In the genomic region with DNA sequence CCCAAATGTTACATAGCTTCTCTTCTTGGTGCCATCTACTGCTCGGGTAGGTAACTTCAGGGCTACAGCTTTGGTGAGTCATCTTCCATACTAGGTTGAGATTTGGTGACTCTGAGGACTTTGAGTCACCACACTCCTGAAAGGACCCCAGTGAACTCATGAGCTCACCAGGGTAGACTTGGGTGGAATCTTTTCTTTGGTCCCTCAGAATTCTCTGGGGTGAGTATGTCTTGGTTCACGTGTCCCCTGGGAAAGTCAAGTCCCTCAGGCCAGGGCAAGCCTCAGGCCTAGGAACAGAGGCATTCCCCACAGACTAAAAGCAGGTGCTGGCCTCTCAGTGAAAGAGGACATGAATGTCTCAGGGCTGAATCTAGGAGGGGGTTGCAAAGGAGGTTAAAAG, we compare ENCODE assay signal across 14 mouse cellular contexts. TPM values are rescaled to one million over a fixed set of nuclear protein-coding genes. Genes with fewer than 3 reads are reported as not detected.
DNase-seq lines count a peak whose midpoint lies in the region; ATAC-seq and TF ChIP-seq lines count a peak whose summit lies in the region.
"Had no signal": no experiment of that assay in that cellular context is flagged by ENCODE, and none has a peak within 500 bp of the region (broad histone marks: within the 10 kb centered on the region; RNA-seq: fewer than 3 reads in every experiment).

No protein-coding gene starts in this region.

- no peak for DNase-seq in heart, adult 11 months
- DNase-seq in midbrain, embryonic 10.5 days (ENCODE audit: low spot score): no peak
- DNase-seq in Patski (ENCODE audit: low read depth, low spot score): no peak
- no peak for DNase-seq in liver, embryonic 11.5 days (ENCODE audit: low spot score)
- DNase-seq: adrenal gland, postnatal 10 days; cerebellum, adult 9-11 months; heart, postnatal 14 days; right cerebral cortex, postnatal 25 days had no signal

- no peak overlapping the region for H3K4me3 ChIP-seq in heart, embryonic 12.5 days
- H3K4me3 ChIP-seq in midbrain, embryonic 10.5 days: no peak overlapping the region
- H3K4me3 ChIP-seq in midbrain, embryonic 16.5 days (ENCODE audit: low read depth, low read length): no peak overlapping the region
- H3K4me3 ChIP-seq in liver, embryonic 11.5 days (ENCODE audit: low read depth, low read length): no peak overlapping the region
- no peak overlapping the region for H3K4me3 ChIP-seq in neural tube, embryonic 15.5 days (replicated peaks)
- H3K4me3 ChIP-seq: liver, embryonic 12.5 days; lung, embryonic 15.5 days; neural tube, embryonic 12.5 days had no signal

- peaks cover 41% of the 10 kb centered on the region for H3K4me1 ChIP-seq in heart, embryonic 12.5 days (replicated peaks)
- H3K4me1 ChIP-seq in midbrain, embryonic 10.5 days: peaks cover 24% of the 10 kb centered on the region
- peaks cover 15% of the 10 kb centered on the region for H3K4me1 ChIP-seq in midbrain, embryonic 16.5 days (ENCODE audit: control insufficient read depth, insufficient read depth, low read length)
- H3K4me1 ChIP-seq in liver, embryonic 11.5 days (replicated peaks; ENCODE audit: control insufficient read depth, insufficient read depth, low read length): peaks cover 15% of the 10 kb centered on the region
- H3K4me1 ChIP-seq in neural tube, embryonic 15.5 days: peaks cover 18% of the 10 kb centered on the region

- TF ChIP-seq CTCF in Patski (IDR thresholded peaks at IDR 0.05): no peak

- H3K27ac ChIP-seq in heart, embryonic 12.5 days (ENCODE audit: poor library complexity, severe bottlenecking): peak overlapping the region; percentile 73; the same call in 1 of the 2 replicates
- H3K27ac ChIP-seq in midbrain, embryonic 10.5 days (replicated peaks): peak overlapping the region; percentile 72
- no peak overlapping the region for H3K27ac ChIP-seq in midbrain, embryonic 16.5 days (ENCODE audit: low read length)
- H3K27ac ChIP-seq in liver, embryonic 11.5 days (ENCODE audit: low read depth, low read length): no peak overlapping the region
- no peak overlapping the region for H3K27ac ChIP-seq in neural tube, embryonic 15.5 days (replicated peaks)
- H3K27ac ChIP-seq: liver, embryonic 12.5 days; lung, embryonic 15.5 days; neural tube, embryonic 12.5 days had no signal

- no peak for ATAC-seq in heart, embryonic 12.5 days (ENCODE audit: insufficient number of reproducible peaks, low FRiP score)
- no peak for ATAC-seq in midbrain, embryonic 16.5 days
- ATAC-seq in Patski: peak; percentile 40
- no peak for ATAC-seq in liver, embryonic 11.5 days (replicated peaks; ENCODE audit: low FRiP score)
- ATAC-seq in neural tube, embryonic 15.5 days (ENCODE audit: low FRiP score): no peak

- no peak overlapping the region for H3K4me2 ChIP-seq in heart, embryonic 12.5 days
- H3K4me2 ChIP-seq in midbrain, embryonic 16.5 days (ENCODE audit: low read length): no peak overlapping the region
- H3K4me2 ChIP-seq in liver, embryonic 11.5 days: no peak overlapping the region
- no peak overlapping the region for H3K4me2 ChIP-seq in neural tube, embryonic 15.5 days

- H3K36me3 ChIP-seq in heart, embryonic 12.5 days: no peaks in the 10 kb centered on the region
- no peaks in the 10 kb centered on the region for H3K36me3 ChIP-seq in midbrain, embryonic 10.5 days
- no peaks in the 10 kb centered on the region for H3K36me3 ChIP-seq in midbrain, embryonic 16.5 days (ENCODE audit: control insufficient read depth, insufficient read depth, low read length)
- no peaks in the 10 kb centered on the region for H3K36me3 ChIP-seq in liver, embryonic 11.5 days (ENCODE audit: control insufficient read depth, insufficient read depth, low read length)
- H3K36me3 ChIP-seq in neural tube, embryonic 15.5 days: no peaks in the 10 kb centered on the region
- H3K36me3 ChIP-seq: liver, embryonic 12.5 days; lung, embryonic 15.5 days; neural tube, embryonic 12.5 days had no signal

- WGBS in heart, embryonic 12.5 days: 46% methylated on average over 2 of the region's 2 CpGs
- 73% methylated on average over 2 of the region's 2 CpGs for WGBS in midbrain, embryonic 10.5 days
- WGBS in midbrain, embryonic 16.5 days: 49% methylated on average over 2 of the region's 2 CpGs
- 63% methylated on average over 2 of the region's 2 CpGs for WGBS in liver, embryonic 11.5 days
- 46% methylated on average over 2 of the region's 2 CpGs for WGBS in neural tube, embryonic 15.5 days

- H3K9ac ChIP-seq in heart, embryonic 12.5 days: peak overlapping the region; percentile 40; the same call in 1 of the 2 replicates
- no peak overlapping the region for H3K9ac ChIP-seq in midbrain, embryonic 16.5 days (ENCODE audit: low read depth, low read length)
- H3K9ac ChIP-seq in liver, embryonic 11.5 days (ENCODE audit: low read depth, low read length): no peak overlapping the region
- H3K9ac ChIP-seq in neural tube, embryonic 15.5 days (replicated peaks): no peak overlapping the region
- H3K9ac ChIP-seq: liver, embryonic 12.5 days; lung, embryonic 15.5 days; neural tube, embryonic 12.5 days had no signal

- POLR2A ChIA-PET in Patski (lab: Charles Lee): no interaction called here

- H3K9me3 ChIP-seq in heart, embryonic 12.5 days (replicated peaks): no peaks in the 10 kb centered on the region
- H3K9me3 ChIP-seq in midbrain, embryonic 10.5 days (replicated peaks): no peaks in the 10 kb centered on the region
- no peaks in the 10 kb centered on the region for H3K9me3 ChIP-seq in midbrain, embryonic 16.5 days (replicated peaks; ENCODE audit: control insufficient read depth, low read length, poor library complexity, severe bottlenecking)
- H3K9me3 ChIP-seq in liver, embryonic 11.5 days (ENCODE audit: control insufficient read depth, low read length): no peaks in the 10 kb centered on the region
- no peaks in the 10 kb centered on the region for H3K9me3 ChIP-seq in neural tube, embryonic 15.5 days (replicated peaks)
- H3K9me3 ChIP-seq: liver, embryonic 12.5 days; lung, embryonic 15.5 days; neural tube, embryonic 12.5 days had no signal

- H3K27me3 ChIP-seq in heart, embryonic 12.5 days (replicated peaks): no peaks in the 10 kb centered on the region
- H3K27me3 ChIP-seq in midbrain, embryonic 10.5 days (ENCODE audit: low read depth, poor library complexity, severe bottlenecking): no peaks in the 10 kb centered on the region
- no peaks in the 10 kb centered on the region for H3K27me3 ChIP-seq in midbrain, embryonic 16.5 days (ENCODE audit: control insufficient read depth, insufficient read depth, low read depth, low read length)
- no peaks in the 10 kb centered on the region for H3K27me3 ChIP-seq in Patski
- no peaks in the 10 kb centered on the region for H3K27me3 ChIP-seq in liver, embryonic 11.5 days (replicated peaks; ENCODE audit: control insufficient read depth, insufficient read depth, low read length)
- no peaks in the 10 kb centered on the region for H3K27me3 ChIP-seq in neural tube, embryonic 15.5 days (replicated peaks)
- H3K27me3 ChIP-seq: liver, embryonic 12.5 days; lung, embryonic 15.5 days; neural tube, embryonic 12.5 days had no signal

- in situ Hi-C loops in Patski (cut with MboI; ENCODE audit: low pct_unique_long_range_greater_than_20kb): no loop called here

- CTCF ChIA-PET in Patski (lab: Charles Lee): interaction anchor here (1.0 to 1.4 kb wide), 4 partner anchors 10 to 90 kb away, joined by 3 to 7 read pairs (median 3); no protein-coding TSS in a partner anchor

RNA-seq across cellular contexts. Expression of gene Tkt, which starts 35.9 kb away (rescaled TPM):
- 85.7 and 90.4 TPM in 2 replicates for polyA plus RNA-seq in heart, embryonic 12.5 days (2016; fragmentation: Nextera tagmentation; extraction: Ambion mirVana)
- polyA plus RNA-seq in midbrain, embryonic 10.5 days (2016; fragmentation: Nextera tagmentation; extraction: Ambion mirVana): 312 and 334 TPM in 2 replicates
- polyA plus RNA-seq in midbrain, embryonic 16.5 days (2015; fragmentation: Nextera tagmentation; extraction: Ambion mirVana): 283 and 301 TPM in 2 replicates
- polyA plus RNA-seq in Patski (2021): 543 TPM
- polyA plus RNA-seq in liver, embryonic 11.5 days (2014; fragmentation: Nextera tagmentation; extraction: Ambion mirVana): 184 and 210 TPM in 2 replicates
- polyA plus RNA-seq in neural tube, embryonic 15.5 days (2015; fragmentation: Nextera tagmentation; extraction: Ambion mirVana): 270 and 288 TPM in 2 replicates

RNA-seq across cellular contexts. Expression of gene Prkcd, which starts 41.9 kb away (rescaled TPM):
- 38.8 and 40.7 TPM in 2 replicates for polyA plus RNA-seq in heart, embryonic 12.5 days (2016; fragmentation: Nextera tagmentation; extraction: Ambion mirVana)
- 20.8 and 23.2 TPM in 2 replicates for polyA plus RNA-seq in midbrain, embryonic 10.5 days (2016; fragmentation: Nextera tagmentation; extraction: Ambion mirVana)
- 13.9 and 15.4 TPM in 2 replicates for polyA plus RNA-seq in midbrain, embryonic 16.5 days (2015; fragmentation: Nextera tagmentation; extraction: Ambion mirVana)
- polyA plus RNA-seq in Patski (2021): 68.7 TPM
- 34.7 and 38.4 TPM in 2 replicates for polyA plus RNA-seq in liver, embryonic 11.5 days (2014; fragmentation: Nextera tagmentation; extraction: Ambion mirVana)
- 35.2 and 41.8 TPM in 2 replicates for polyA plus RNA-seq in neural tube, embryonic 15.5 days (2015; fragmentation: Nextera tagmentation; extraction: Ambion mirVana)

Comparison
In these comparisons a context has a peak if more than half of its experiments do, and no peak if none do; other contexts are left out.
1. H3K27ac ChIP-seq: peak in heart, embryonic 12.5 days (single experiment) and midbrain, embryonic 10.5 days (single experiment); none in midbrain, embryonic 16.5 days (single experiment), liver, embryonic 11.5 days (single experiment) and neural tube, embryonic 15.5 days (single experiment).